Mouse (Mus musculus) spleen, postnatal 10 days (tissue): ENCODE results near the gene Wdr45b.
A peak's percentile ranks its signal among the peaks of the same experiment; 100 is the strongest.
"Not testable (repeated sequence)": the region's sequence is repeated elsewhere in the genome, so short reads cannot be mapped to it uniquely, and the experiment has no call there.

ENCODE experiments used
- DNase-seq, 2 experiments: peaks; one replicate each; pipeline ENCODE4 v3.0.0; 2021 to 2022; ENCODE audit warnings: low spot score in 2 of 2

Wdr45b gene

GRCm38 (mm10) chr11:121354091-121354707, at the start of gene Wdr45b:
Gene Wdr45b, minus strand, starts transcription at chr11:121354445.
- peak; percentile 97 to 99 for DNase-seq

GRCm38 (mm10) chr11:121392405-121392804, 38.2 kb upstream of the Wdr45b start:
- no peak for DNase-seq

- no peak for DNase-seq
Observed at GRCm38 (mm10) chr11:121390793-121391192, 36.5 kb upstream of the Wdr45b start.

GRCm38 (mm10) chr11:121388554-121388945, 34.3 kb upstream of the Wdr45b start:
- DNase-seq: no peak

GRCm38 (mm10) chr11:121387750-121388553, 33.7 kb upstream of the Wdr45b start, which contains the start of gene Rab40b:
Gene Rab40b, minus strand, starts transcription at chr11:121388251.
- peak; percentile 46 to 82 for DNase-seq

GRCm38 (mm10) chr11:121380294-121380693, 26.0 kb upstream of the Wdr45b start:
- DNase-seq: no peak

GRCm38 (mm10) chr11:121378644-121379043, 24.4 kb upstream of the Wdr45b start:
- DNase-seq: no peak

GRCm38 (mm10) chr11:121373305-121373704, 19.1 kb upstream of the Wdr45b start:
- no peak for DNase-seq

GRCm38 (mm10) chr11:121370337-121370994, 16.2 kb upstream of the Wdr45b start:
- no peak for DNase-seq

GRCm38 (mm10) chr11:121369622-121370021, 15.4 kb upstream of the Wdr45b start:
- DNase-seq: peak; percentile 70 to 84

GRCm38 (mm10) chr11:121368731-121369130, 14.5 kb upstream of the Wdr45b start:
- DNase-seq: no peak

- no peak for DNase-seq
Observed at GRCm38 (mm10) chr11:121367170-121367707, 13.0 kb upstream of the Wdr45b start.

- peak; percentile 29 to 72 for DNase-seq
Observed at GRCm38 (mm10) chr11:121362212-121362611, 8.0 kb upstream of the Wdr45b start.

- peak; percentile 50 to 73 for DNase-seq
Observed at GRCm38 (mm10) chr11:121353326-121354090, 737 bp downstream of the Wdr45b start.

- not testable (repeated sequence) for DNase-seq
Observed at GRCm38 (mm10) chr11:121348727-121349126, 5.5 kb downstream of the Wdr45b start.

GRCm38 (mm10) chr11:121348166-121348565, 6.1 kb downstream of the Wdr45b start:
- no peak for DNase-seq

- no peak for DNase-seq
Observed at GRCm38 (mm10) chr11:121347036-121347435, 7.2 kb downstream of the Wdr45b start.

GRCm38 (mm10) chr11:121342423-121342822, 11.8 kb downstream of the Wdr45b start:
- not testable (repeated sequence) for DNase-seq

GRCm38 (mm10) chr11:121340287-121340686, 14.0 kb downstream of the Wdr45b start:
- DNase-seq: no peak

- no peak for DNase-seq
Observed at GRCm38 (mm10) chr11:121339647-121340046, 14.6 kb downstream of the Wdr45b start.

GRCm38 (mm10) chr11:121331641-121332040, 22.6 kb downstream of the Wdr45b start:
- no peak for DNase-seq
